Mouse (Mus musculus) kidney, adult 2 months (tissue): Measurements from ENCODE around the gene Mpg.

Experiments used
- CTCF ChIP-seq: fragments of 200-500 bp; conservative IDR thresholded peaks from 2 replicates; pipeline ENCODE4 v1.5.1; 2011; ENCODE audit warnings: low read depth, mild to moderate bottlenecking, control low read depth, low read length, moderate library complexity, mixed read lengths; ENCODE audit not compliant: insufficient read depth, insufficient read length
- POLR2A ChIP-seq: fragments of 200-500 bp; IDR thresholded peaks from one replicate; pipeline ENCODE4 v1.6.1; 2011; ENCODE audit warnings: low read depth, low read length, control low read depth

DNA sequence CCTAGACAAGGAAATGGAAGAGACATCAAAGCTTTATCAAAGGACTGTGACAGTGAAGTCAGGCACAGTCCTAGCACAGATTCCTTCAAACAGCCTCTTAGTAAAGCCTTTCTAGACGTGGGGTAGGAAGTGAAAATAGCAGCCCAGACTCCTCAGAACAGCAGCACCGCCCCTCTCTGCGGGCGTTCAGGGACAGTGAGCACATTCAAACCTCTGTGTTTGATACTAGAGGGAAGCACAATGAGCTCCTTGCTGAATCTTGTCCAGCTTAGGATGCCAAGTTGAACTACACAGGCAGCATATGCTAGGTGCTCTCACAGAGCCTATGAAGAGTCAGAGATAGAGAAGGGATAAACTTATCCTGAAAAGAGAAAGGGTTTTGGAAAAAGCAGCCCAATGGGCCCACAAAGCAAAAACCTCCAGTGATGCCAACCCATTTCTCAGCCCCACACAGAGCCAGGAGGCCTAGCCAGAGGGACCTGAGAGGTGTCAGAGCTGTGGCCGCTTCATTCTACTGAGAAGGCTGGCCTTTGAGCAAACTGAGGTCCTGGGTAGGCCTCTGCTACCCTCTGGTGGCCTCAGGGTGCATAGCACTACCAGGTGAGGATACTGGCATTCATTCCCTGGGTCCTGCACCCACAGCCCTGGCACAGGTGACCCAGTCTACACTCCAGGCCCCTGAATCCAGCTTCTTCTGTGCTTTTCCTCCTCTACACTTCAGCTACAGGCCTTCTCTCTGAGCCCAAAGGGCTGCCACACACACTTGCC is 12.0 kb downstream of the Mpg start:
- no peak for TF ChIP-seq POLR2A
- TF ChIP-seq CTCF, result peak; percentile 98
